ENCODE assay signal across 8 mouse cellular contexts in genomic region chr16:4880136-4880825, GRCm38 (mm10). TPM values are rescaled to one million over a fixed set of nuclear protein-coding genes. Genes with fewer than 3 reads are reported as not detected.
DNase-seq lines count a peak whose midpoint lies in the region; ATAC-seq and TF ChIP-seq lines count a peak whose summit lies in the region.

TSS of gene Ubald1 (minus strand) at chr16:4880315.

- H3K79me2 ChIP-seq in CH12.LX (replicated peaks; ENCODE audit: control insufficient read depth, extremely low read depth, insufficient read depth, poor library complexity, severe bottlenecking), result peaks cover 20% of the 10 kb centered on the region

- peak; percentile 100 for DNase-seq in CH12.LX (ENCODE audit: extremely low read depth)
- DNase-seq in c-Kit-positive CD71-positive TER-119-negative erythroid progenitor cells, embryonic 14.5 days (ENCODE audit: low read depth), result peak; percentile 98
- DNase-seq in forebrain, embryonic 11.5 days (ENCODE audit: low spot score), result peak; percentile 100
- DNase-seq in kidney, postnatal 36 days, result peak; percentile 99 to 100
- peak; percentile 100 for DNase-seq in telencephalon, adult 2 months (ENCODE audit: low read depth, low spot score)

- H3K4me3 ChIP-seq in CH12.LX (replicated peaks in 1 of 3; ENCODE audit: low read depth in 2 of 3, low read length in 2 of 3, poor library complexity in 1 of 3), result peak within 1 kb of the TSS; percentile 72 to 86 (median 83)
- H3K4me3 ChIP-seq in forebrain, embryonic 11.5 days (ENCODE audit: low read depth, low read length), result peak within 1 kb of the TSS; percentile 82
- peak within 1 kb of the TSS; percentile 71 for H3K4me3 ChIP-seq in heart, embryonic 16.5 days (ENCODE audit: low read length)
- peak within 1 kb of the TSS; percentile 88 for H3K4me3 ChIP-seq in liver, embryonic 15.5 days (replicated peaks)
- H3K4me3 ChIP-seq in neural tube, embryonic 12.5 days, result peak within 1 kb of the TSS; percentile 83

- no peak for TF ChIP-seq RAD21 in CH12.LX (IDR thresholded peaks at IDR 0.05; ENCODE audit: low read depth, low read length)

- peak; percentile 34; the same call in 1 of the 2 replicates for TF ChIP-seq EP300 in CH12.LX (IDR thresholded peaks at IDR 0.05; ENCODE audit: low read length)

- TF ChIP-seq CTCF in CH12.LX (conservative IDR thresholded peaks at IDR 0.05 in 1 of 2, IDR thresholded peaks at IDR 0.05 in 1 of 2; ENCODE audit: low read depth in 2 of 2, low read length in 2 of 2), result no peak

- dilution Hi-C loops in CH12.LX (cut with MboI; ENCODE audit: extremely low pct_ligation_motif_present, extremely low pct_unique_long_range_greater_than_20kb, low sequenced_read_pairs), result no loop called here

- no peaks in the 10 kb centered on the region for H3K9me3 ChIP-seq in CH12.LX (replicated peaks; ENCODE audit: low read length)
- no peaks in the 10 kb centered on the region for H3K9me3 ChIP-seq in forebrain, embryonic 11.5 days (ENCODE audit: control insufficient read depth, low read length)
- no peaks in the 10 kb centered on the region for H3K9me3 ChIP-seq in heart, embryonic 16.5 days (replicated peaks; ENCODE audit: control insufficient read depth, low read length)
- no peaks in the 10 kb centered on the region for H3K9me3 ChIP-seq in liver, embryonic 15.5 days (replicated peaks)
- H3K9me3 ChIP-seq in neural tube, embryonic 12.5 days, result no peaks in the 10 kb centered on the region

- H3K9ac ChIP-seq in CH12.LX (ENCODE audit: insufficient read depth, low read depth), result peak within 1 kb of the TSS; percentile 89
- H3K9ac ChIP-seq in forebrain, embryonic 11.5 days (ENCODE audit: low read length), result peak within 1 kb of the TSS; percentile 81
- peak within 1 kb of the TSS; percentile 95 for H3K9ac ChIP-seq in heart, embryonic 16.5 days (ENCODE audit: low read length)
- peak within 1 kb of the TSS; percentile 85 for H3K9ac ChIP-seq in liver, embryonic 15.5 days
- peak within 1 kb of the TSS; percentile 89 for H3K9ac ChIP-seq in neural tube, embryonic 12.5 days

- peak; percentile 95 for TF ChIP-seq POLR2A in CH12.LX (IDR thresholded peaks at IDR 0.05; ENCODE audit: low read depth, low read length)

- peak; percentile 90 for ATAC-seq in forebrain, embryonic 11.5 days (replicated peaks; ENCODE audit: low FRiP score)
- peak; percentile 89 for ATAC-seq in heart, embryonic 16.5 days (replicated peaks; ENCODE audit: extremely low read depth, insufficient read depth, low FRiP score)
- ATAC-seq in liver, embryonic 15.5 days (ENCODE audit: insufficient read depth), result peak; percentile 79
- ATAC-seq in neural tube, embryonic 12.5 days (ENCODE audit: low FRiP score, low read depth), result peak; percentile 89

- H3K4me2 ChIP-seq in CH12.LX (ENCODE audit: insufficient read depth, low read depth, poor library complexity, severe bottlenecking), result peak within 1 kb of the TSS; percentile 89
- peak within 1 kb of the TSS; percentile 91 for H3K4me2 ChIP-seq in forebrain, embryonic 11.5 days (ENCODE audit: low read depth, low read length, severe bottlenecking)
- peak within 1 kb of the TSS; percentile 92 for H3K4me2 ChIP-seq in heart, embryonic 16.5 days (ENCODE audit: low read depth, low read length)
- peak within 1 kb of the TSS; percentile 92 for H3K4me2 ChIP-seq in liver, embryonic 15.5 days
- H3K4me2 ChIP-seq in neural tube, embryonic 12.5 days (replicated peaks), result peak within 1 kb of the TSS; percentile 82

- peak within 1 kb of the TSS; percentile 76 for H3K27ac ChIP-seq in CH12.LX (ENCODE audit: insufficient read depth, low read depth)
- H3K27ac ChIP-seq in forebrain, embryonic 11.5 days (ENCODE audit: low read depth, low read length), result peak within 1 kb of the TSS; percentile 94
- peak within 1 kb of the TSS; percentile 99 for H3K27ac ChIP-seq in heart, embryonic 16.5 days (ENCODE audit: low read length)
- H3K27ac ChIP-seq in liver, embryonic 15.5 days (replicated peaks), result peak within 1 kb of the TSS; percentile 98
- H3K27ac ChIP-seq in neural tube, embryonic 12.5 days, result peak within 1 kb of the TSS; percentile 95

- in situ Hi-C loops in CH12.LX (cut with MboI; ENCODE audit: low pct_ligation_motif_present, low pct_unique_long_range_greater_than_20kb, low sequenced_read_pairs), result no loop called here

- peaks cover 12 to 28% of the 10 kb centered on the region in 2 experiments for H3K36me3 ChIP-seq in CH12.LX (replicated peaks in 1 of 2; ENCODE audit: control insufficient read depth in 1 of 2, insufficient read depth in 1 of 2, low read length in 1 of 2)
- H3K36me3 ChIP-seq in forebrain, embryonic 11.5 days (ENCODE audit: control insufficient read depth, insufficient read depth, low read length), result no peaks in the 10 kb centered on the region
- H3K36me3 ChIP-seq in heart, embryonic 16.5 days (ENCODE audit: control insufficient read depth, insufficient read depth), result 0 out of 2 replicates have a peak, but pooled peaks cover 3% of the 10 kb centered on the region
- peaks cover 9% of the 10 kb centered on the region; the same call in 1 of the 2 replicates for H3K36me3 ChIP-seq in liver, embryonic 15.5 days (replicated peaks)
- peaks cover 10% of the 10 kb centered on the region for H3K36me3 ChIP-seq in neural tube, embryonic 12.5 days

- H3K4me1 ChIP-seq in CH12.LX (ENCODE audit: control insufficient read depth in 1 of 2, insufficient read depth in 2 of 2), result peaks cover 17 to 32% of the 10 kb centered on the region in 2 experiments
- H3K4me1 ChIP-seq in forebrain, embryonic 11.5 days (replicated peaks; ENCODE audit: control insufficient read depth, insufficient read depth, low read length), result peaks cover 17% of the 10 kb centered on the region
- peaks cover 40% of the 10 kb centered on the region for H3K4me1 ChIP-seq in heart, embryonic 16.5 days (ENCODE audit: control insufficient read depth, insufficient read depth, low read length)
- H3K4me1 ChIP-seq in liver, embryonic 15.5 days (replicated peaks), result peaks cover 64% of the 10 kb centered on the region
- peaks cover 38% of the 10 kb centered on the region for H3K4me1 ChIP-seq in neural tube, embryonic 12.5 days

- no peaks in the 10 kb centered on the region for H3K27me3 ChIP-seq in CH12.LX (replicated peaks)
- no peaks in the 10 kb centered on the region for H3K27me3 ChIP-seq in forebrain, embryonic 11.5 days (ENCODE audit: control insufficient read depth, insufficient read depth, low read length)
- no peaks in the 10 kb centered on the region for H3K27me3 ChIP-seq in heart, embryonic 16.5 days (ENCODE audit: control insufficient read depth, insufficient read depth, low read length)
- no peaks in the 10 kb centered on the region for H3K27me3 ChIP-seq in liver, embryonic 15.5 days
- H3K27me3 ChIP-seq in neural tube, embryonic 12.5 days (replicated peaks), result no peaks in the 10 kb centered on the region

- WGBS in forebrain, embryonic 11.5 days, result under 1% methylated on average over 48 of the region's 48 CpGs
- under 1% methylated on average over 48 of the region's 48 CpGs for WGBS in heart, embryonic 16.5 days
- WGBS in liver, embryonic 15.5 days (ENCODE audit: insufficient replicate concordance), result under 1% methylated on average over 48 of the region's 48 CpGs
- 0% methylated on average over 48 of the region's 48 CpGs for WGBS in neural tube, embryonic 12.5 days

TF ChIP-seq in CH12.LX, 34 proteins besides CTCF, POLR2A, EP300 and RAD21 (continues in another document):
- TF ChIP-seq ZMIZ1 (IDR thresholded peaks at IDR 0.05; ENCODE audit: low read depth, low read length) (peak; percentile 93), HCFC1 (IDR thresholded peaks at IDR 0.05; ENCODE audit: low read depth, low read length) (peak; percentile 82), JUND (conservative IDR thresholded peaks at IDR 0.05; ENCODE audit: low read depth, low read length) (peak; percentile 49), ELF1 (IDR thresholded peaks at IDR 0.05; ENCODE audit: low read depth, low read length) (peak; percentile 76), ZKSCAN1 (IDR thresholded peaks at IDR 0.05; ENCODE audit: borderline replicate concordance, low read depth, low read length) (no peak), SIN3A (IDR thresholded peaks at IDR 0.05; ENCODE audit: low read length) (peak; percentile 94), CHD1 (IDR thresholded peaks at IDR 0.05; ENCODE audit: low read depth, low read length) (no peak; the same call in 1 of the 2 replicates), E2F4 (IDR thresholded peaks at IDR 0.05; ENCODE audit: insufficient replicate concordance, low read depth, low read length) (no peak), GABPA (IDR thresholded peaks at IDR 0.05; ENCODE audit: insufficient replicate concordance, low read depth, low read length) (no peak), MAFK (IDR thresholded peaks at IDR 0.05; ENCODE audit: insufficient replicate concordance, low read length) (no peak; the same call in 1 of the 2 replicates), KAT2A (IDR thresholded peaks at IDR 0.05; ENCODE audit: insufficient replicate concordance, low read length) (peak; percentile 74; the same call in 1 of the 2 replicates), ZNF384 (IDR thresholded peaks at IDR 0.05; ENCODE audit: low read depth, low read length) (peak; percentile 98), PAX5 (IDR thresholded peaks at IDR 0.05; ENCODE audit: low read length) (no peak), POLR2AphosphoS2 (IDR thresholded peaks at IDR 0.05; ENCODE audit: low read depth, low read length) (peak; percentile 95), IRF4 (IDR thresholded peaks at IDR 0.05; ENCODE audit: low read depth, low read length) (peak; percentile 70), USF1 (IDR thresholded peaks at IDR 0.05; ENCODE audit: low read depth, low read length) (peak; percentile 88), RCOR1 (conservative IDR thresholded peaks at IDR 0.05; ENCODE audit: low read depth, low read length) (peak; percentile 77; the same call in 1 of the 2 replicates), NELFE (IDR thresholded peaks at IDR 0.05; ENCODE audit: low read depth, low read length) (peak; percentile 96), TBP (conservative IDR thresholded peaks at IDR 0.05; ENCODE audit: low read depth, low read length) (peak; percentile 93), CHD2 (IDR thresholded peaks at IDR 0.05; ENCODE audit: low read length) (peak; percentile 93), MAX (IDR thresholded peaks at IDR 0.05; ENCODE audit: low read length) (peak; percentile 88), MAZ (IDR thresholded peaks at IDR 0.05; ENCODE audit: low read depth, low read length) (peak; percentile 73), NRF1 (IDR thresholded peaks at IDR 0.05; ENCODE audit: low read depth, low read length) (peak; percentile 48)

RNA-seq across cellular contexts. Expression of gene Ubald1, which starts in this region (rescaled TPM):
- total RNA-seq in CH12.LX (2012; rRNA removed) (11.6 and 12.9 TPM in 2 replicates), CH12.LX (2014; rRNA removed) (7.2 and 9.6 TPM in 2 replicates)
- polyA plus RNA-seq in CH12.LX (2012; ENCODE audit: insufficient read length, low read depth), result 48.7 and 53.7 TPM in 2 replicates
- polyA plus RNA-seq in forebrain, embryonic 11.5 days (2014; fragmentation: Nextera tagmentation; extraction: Ambion mirVana), result 23.9 TPM in 2 replicates
- polyA plus RNA-seq in heart, embryonic 16.5 days (2015; fragmentation: Nextera tagmentation; extraction: Ambion mirVana), result 25.6 and 27.3 TPM in 2 replicates
- 10.6 and 11.5 TPM in 2 replicates for polyA plus RNA-seq in liver, embryonic 15.5 days (2015; fragmentation: Nextera tagmentation; extraction: Ambion mirVana)
- 41.9 and 45.0 TPM in 2 replicates for polyA plus RNA-seq in neural tube, embryonic 12.5 days (2016; fragmentation: Nextera tagmentation; extraction: Ambion mirVana)

Comparison
In these comparisons a context has a peak if more than half of its experiments do, and no peak if none do; other contexts are left out.
1. Peak in every context shown above with its lines: DNase-seq, ATAC-seq, H3K4me3 ChIP-seq and H3K27ac ChIP-seq.